Mouse (Mus musculus) neural tube, embryonic 10.5 days (tissue): Measurements from ENCODE around the gene Gm11011.

Experiments
- DNase-seq: peaks from one replicate; pipeline ENCODE4 v3.0.0-alpha.2; 2017; ENCODE audit warnings: low spot score; ENCODE audit errors: extremely low spot score

The Gm11011 gene

DNA sequence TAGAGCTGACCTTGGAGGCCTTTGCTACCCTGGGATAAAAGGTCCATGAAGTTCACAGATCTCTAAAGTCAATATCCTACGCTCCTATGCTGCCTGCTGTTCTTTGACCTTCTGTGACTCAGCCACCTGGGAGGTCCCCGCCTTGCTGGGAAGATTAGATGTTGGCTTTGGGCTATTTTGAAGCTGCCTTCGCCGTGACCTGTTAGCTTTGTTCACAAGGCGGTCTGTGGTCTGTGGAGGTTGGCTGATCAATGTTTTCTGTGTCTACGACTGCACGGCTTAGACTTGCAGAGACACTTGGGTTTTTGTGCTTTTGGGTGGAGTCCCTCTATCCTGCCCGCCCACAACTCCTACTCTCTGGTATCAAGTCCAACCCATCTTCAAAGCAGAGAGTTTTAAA, 2.9 kb upstream of the Gm11011 start:
- no peak for DNase-seq

DNA sequence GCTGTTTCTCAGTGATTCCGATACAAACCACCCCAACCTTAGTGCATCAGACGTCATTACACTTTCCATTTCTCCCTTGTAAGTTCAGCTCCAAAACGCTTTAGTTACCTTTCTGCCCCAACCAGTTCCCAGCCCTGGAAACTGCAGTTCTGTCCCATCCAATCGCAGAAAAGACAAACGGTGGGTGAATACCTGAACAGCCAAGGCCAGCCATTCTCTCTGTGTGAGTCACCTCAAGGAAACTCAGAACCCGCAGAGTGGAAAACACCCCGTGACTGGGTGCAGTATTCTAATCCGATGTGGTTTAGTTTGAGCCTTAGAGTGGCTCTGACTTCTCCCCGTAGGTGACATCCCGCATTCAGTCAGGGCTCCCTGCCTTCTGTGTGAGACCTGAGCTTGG, 2.2 kb upstream of the Gm11011 start:
- no peak for DNase-seq

DNA sequence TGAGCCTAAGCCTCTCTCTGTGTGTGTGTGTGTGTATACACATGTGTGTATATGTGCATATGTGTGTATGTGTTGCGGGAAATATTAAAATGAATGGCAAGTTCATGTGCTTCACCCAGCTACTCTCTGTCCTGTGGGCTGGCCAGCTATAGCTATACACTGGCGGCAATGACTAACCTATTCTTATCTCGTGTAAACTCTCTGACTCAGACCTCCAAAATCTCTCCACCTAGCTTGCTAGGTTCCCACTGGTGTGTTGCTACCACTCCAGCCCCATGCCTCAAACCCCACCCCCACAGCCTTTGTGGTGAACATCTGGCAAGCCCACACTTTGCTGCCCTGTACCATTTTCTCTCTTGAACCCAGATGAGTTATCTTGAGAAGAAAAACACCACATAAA, 857 bp downstream of the Gm11011 start:
- DNase-seq = no peak

DNA sequence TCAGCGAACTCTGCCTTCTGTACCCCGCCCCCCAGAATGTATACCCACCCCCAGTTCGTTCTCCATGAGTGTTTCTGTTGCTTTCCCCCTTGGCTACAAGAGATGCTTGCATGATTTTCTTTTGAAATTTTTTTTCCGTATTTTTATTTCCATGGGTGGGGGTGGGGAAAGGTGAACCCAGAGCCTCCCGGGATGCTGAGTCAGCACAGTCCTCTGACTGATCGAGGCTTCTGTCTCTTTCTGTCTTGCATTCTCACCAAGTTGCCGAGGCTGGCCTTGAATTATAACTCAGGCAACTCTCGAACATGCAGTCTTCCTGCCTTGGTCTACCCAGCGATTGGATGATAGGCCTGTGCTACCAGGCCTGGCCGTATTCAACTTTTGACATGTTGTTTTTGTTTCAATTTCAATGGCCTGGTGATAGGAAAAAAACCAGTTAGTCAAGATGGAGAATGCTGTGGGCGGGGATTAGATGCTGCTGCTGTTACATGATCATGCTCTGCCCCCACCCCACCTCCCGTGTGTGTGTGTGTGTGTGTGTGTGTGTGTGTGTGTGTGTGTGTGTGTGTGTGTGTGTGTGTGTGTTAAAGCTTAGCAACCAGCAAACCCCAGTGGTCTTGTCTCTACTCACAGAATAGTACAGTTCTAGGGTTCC, 1.8 kb downstream of the Gm11011 start:
- no peak for DNase-seq

DNA sequence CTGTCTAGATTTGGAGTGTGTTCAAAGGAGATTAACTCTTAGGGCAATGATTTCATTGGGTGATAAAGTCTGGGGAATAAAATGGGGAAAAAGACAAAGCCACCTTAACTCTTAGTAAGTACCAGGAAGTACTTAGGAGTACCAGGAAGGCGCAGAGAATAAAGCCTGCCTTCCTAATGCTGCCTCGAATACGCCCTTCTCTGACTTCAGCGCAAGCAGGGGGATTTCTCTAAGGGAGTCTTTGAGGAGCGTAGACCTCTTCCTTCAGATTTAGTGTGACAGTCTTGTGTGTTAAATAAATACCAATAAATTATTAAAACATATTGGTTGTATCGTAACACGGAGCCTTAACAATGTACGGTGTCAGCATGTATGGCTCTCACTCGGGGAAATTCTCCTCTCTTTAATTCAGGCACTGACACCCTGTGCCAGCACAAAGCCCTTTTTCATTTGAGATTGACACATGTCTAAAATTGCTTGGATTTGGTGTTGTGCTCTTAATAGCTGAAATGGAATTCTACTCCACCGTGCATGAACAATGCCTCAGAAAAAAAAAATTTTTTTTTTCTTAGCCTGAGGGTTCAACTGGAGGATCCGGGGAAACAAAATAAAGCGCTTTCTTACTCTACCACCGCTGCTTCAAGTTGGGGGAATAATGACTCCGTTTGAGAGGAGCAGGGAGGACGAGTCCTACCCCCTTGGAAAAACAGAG, 2.6 kb downstream of the Gm11011 start:
- no peak for DNase-seq

DNA sequence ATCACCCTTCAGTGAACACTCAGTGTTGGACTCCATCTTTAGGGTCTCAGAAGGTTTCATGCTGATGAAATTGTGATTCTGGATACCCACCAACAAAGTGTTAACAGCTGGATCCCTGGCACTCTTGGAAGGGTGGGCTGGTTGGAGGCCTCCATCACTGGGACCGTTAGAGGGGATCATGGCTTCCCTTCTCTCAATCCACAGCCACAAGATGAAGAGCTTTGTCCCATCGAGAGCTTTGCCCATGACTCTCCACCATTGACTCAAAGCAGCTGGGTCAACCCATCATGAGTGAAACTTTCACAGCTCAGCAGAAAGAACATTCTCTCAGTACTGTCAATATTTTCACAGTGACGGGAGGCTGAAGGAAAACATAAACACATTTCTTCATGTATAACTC, 4.1 kb downstream of the Gm11011 start:
- DNase-seq = no peak

DNA sequence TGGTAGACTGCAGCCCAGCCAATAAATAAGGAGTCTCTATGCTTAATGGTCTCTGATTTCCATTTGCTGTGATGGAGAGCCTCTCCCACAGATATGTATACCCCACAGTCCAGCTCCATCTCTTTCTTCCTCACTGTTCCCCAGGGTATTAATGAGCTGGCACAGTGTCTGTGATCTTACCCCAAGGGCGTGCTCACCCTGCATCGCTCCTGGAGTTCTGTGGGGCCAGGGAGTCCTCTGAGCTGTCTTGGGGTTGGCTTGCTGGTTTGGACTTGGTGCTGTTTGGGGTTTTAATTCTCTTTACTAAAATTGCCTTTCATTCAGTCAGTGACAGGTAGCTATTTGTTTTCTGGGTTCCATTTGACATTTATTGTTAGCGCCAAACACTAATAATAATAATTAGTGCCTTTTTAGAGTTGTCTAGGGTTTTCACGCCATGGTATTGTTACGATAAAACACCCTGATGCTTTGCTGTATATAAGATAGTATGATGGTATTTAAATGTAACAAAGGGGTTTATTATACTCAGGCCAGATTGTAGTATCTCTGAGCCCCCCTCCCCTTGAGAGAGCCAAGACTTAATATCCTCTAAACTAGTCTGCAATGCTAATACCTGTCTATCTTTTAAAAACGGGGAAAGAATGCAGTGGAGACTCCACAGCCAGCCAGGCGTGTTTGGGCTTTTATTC, 9.9 kb downstream of the Gm11011 start:
- DNase-seq = no peak

DNA sequence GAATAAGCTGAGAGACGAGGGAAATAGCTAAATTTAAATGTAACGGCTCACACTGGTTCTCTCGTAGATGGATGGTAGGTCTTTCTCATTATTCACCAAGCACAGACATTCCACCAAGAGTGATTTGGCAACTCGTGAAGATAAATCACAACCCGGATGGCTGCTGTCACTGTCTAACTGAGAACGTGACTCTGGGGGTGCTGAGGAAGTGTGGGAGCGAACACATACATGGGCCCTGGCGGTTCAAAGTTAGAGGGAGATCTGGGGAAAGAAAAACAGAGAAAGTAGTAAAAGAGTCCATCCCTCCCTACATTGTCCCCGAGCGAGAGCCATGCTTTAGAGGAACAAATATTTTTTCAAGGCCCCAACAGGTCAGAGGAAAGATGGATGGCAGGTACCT, 17.5 kb downstream of the Gm11011 start:
- DNase-seq = no peak

DNA sequence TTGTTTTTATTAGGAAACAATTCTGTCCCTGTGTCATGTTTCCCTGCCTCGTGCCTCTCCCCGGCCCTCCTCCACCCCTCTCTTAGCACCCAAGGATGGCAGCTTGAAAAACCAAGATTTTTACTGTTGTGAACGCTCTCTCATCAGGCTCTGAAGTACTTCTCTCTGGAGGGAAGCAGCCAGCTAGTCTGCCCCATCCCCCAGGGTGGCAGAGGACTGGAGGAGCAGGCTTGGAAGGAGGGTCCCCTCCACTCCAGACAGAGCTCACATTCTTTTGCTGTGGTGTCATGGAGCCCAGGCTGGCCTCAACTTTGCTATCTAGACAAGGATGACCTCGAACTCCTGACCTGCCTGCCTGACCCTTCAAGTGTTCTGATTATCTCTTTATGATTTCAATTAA, 21.4 kb downstream of the Gm11011 start:
- DNase-seq = no peak

DNA sequence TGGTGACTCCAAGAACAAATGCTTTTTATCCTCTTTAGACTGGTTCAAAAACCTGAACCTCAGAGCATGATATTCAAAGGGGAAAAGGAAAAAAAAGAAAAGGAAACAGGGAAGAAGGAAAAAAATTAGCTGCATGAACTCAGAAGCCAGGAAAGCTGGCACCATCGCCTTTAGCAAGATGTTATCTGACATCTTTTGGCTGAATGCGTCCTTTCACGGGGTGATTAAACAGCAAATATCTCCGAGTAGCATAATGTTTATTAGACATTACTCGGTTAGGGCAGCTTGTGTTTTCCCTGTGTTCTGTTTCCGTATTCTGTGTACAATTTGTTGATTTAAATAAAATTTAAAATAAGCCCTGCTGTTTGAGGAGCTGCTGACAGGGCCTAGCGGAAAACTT, 21.8 kb downstream of the Gm11011 start:
- DNase-seq = no peak

DNA sequence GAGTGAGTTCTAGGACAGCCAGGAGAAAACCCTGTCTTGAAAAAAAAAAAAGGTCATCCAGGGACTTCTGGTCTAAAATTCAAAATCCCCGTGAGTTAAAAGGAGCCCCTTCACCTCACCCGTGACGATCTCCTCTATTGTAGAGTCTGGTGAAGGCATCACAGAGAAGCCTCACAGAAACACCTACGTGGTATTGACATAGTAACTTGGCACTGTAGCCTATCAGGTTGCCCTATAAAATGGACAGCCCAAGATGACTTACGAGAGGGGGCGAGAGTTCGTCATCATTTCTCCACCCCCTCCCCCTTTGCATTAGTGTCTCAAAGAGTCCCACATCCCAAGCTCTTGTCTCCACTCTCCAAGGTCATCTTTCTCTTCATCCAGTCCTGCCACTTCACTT, 41.9 kb downstream of the Gm11011 start:
- DNase-seq = no peak

DNA sequence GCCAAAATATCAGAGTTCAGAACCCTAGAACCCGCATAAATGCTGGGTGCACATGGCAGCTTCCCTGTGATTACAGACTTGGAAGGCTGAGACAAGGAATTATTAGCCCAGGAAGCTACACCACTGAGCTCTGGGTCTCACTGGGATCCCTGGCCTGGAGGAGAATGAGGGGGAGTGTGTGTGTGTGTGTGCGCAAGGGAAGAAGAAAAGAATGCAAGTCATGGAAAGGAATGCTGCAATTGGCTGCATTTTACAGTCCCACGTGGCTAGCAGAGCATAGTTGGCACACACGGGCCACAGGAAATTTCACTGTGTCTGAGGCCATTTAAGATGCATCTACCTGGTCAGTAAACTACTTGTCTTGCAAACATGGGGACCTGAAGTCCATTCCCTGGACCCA, 48.6 kb downstream of the Gm11011 start:
- DNase-seq = no peak
